Mouse (Mus musculus): ENCODE results near the gene Gm10282. TPM values are rescaled to one million over a fixed set of nuclear protein-coding genes. Genes with fewer than 3 reads are reported as not detected.
A peak's percentile ranks its signal among the peaks of the same experiment; 100 is the strongest.

Gm10282 gene
- total RNA-seq, 2 experiments from 2014 or later: 18.5 to 18.7 TPM

- DNase-seq: no peak
Observed at GRCm38 (mm10) chr8:72324036-72324706, 19.1 kb upstream of the Gm10282 start.

- no peak for DNase-seq
Observed at GRCm38 (mm10) chr8:72323131-72323725, 18.2 kb upstream of the Gm10282 start.

GRCm38 (mm10) chr8:72322471-72322889 lies 17.4 kb upstream of the Gm10282 start:
- peak; percentile 75 for DNase-seq

- DNase-seq: no peak
Observed at GRCm38 (mm10) chr8:72321635-72322441, 16.8 kb upstream of the Gm10282 start.

GRCm38 (mm10) chr8:72320803-72321583 lies 15.9 kb upstream of the Gm10282 start:
- no peak for DNase-seq

- DNase-seq: peak; percentile 60
Observed at GRCm38 (mm10) chr8:72319921-72320802, 15.1 kb upstream of the Gm10282 start.

DNA sequence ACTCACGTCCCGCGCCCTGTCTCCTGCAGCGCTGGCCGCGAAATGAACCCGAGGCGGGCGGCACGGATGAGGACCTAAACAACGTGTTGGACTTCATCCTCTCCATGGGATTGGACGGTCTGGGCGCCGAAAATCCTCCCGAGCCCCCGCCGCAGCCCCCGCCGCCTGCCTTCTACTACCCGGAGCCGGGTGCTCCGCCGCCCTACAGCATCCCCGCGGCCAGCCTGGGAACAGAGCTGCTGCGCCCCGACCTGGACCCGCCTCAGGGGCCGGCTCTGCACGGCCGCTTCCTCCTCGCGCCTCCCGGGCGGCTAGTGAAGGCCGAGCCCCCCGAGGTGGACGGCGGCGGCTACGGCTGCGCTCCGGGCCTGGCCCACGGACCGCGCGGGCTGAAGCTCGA lies 14.3 kb upstream of the Gm10282 start:
- DNase-seq: no peak

- DNase-seq: peak; percentile 99
Observed at GRCm38 (mm10) chr8:72318801-72319322, 13.8 kb upstream of the Gm10282 start, which contains the start of gene Klf2. TSS of gene Klf2 (plus strand) at chr8:72319033.

DNA sequence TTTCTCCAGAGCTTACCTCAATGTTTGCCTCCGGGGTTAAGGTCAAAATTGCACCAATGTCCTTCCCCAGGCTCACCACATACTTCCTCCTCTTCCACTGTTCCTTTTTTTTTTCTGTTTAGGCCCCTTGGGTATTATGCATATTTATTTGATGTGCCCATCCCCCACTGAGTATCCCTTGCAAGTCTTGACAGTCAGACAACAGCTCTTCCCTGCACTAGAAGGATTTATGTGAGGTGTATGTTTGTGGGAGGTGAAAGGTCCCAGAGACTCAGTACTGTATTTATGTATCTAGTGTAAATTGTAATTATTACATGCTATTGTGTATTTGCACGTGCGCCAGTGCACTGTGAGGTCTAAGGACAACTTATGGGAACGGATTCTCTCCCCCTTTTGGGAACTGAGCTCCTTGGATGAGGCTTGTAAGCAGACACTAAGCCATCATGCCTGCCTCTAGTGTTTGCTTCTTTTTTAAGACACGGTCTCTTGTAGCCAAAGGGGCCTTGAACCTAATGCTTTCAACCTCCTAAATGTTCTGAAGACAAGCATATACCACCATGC lies 12.8 kb upstream of the Gm10282 start:
- no peak for DNase-seq

- no peak for DNase-seq
Observed at GRCm38 (mm10) chr8:72316053-72316695, 11.1 kb upstream of the Gm10282 start.

- no peak for DNase-seq
Observed at GRCm38 (mm10) chr8:72312926-72313518, 8.0 kb upstream of the Gm10282 start.

DNA sequence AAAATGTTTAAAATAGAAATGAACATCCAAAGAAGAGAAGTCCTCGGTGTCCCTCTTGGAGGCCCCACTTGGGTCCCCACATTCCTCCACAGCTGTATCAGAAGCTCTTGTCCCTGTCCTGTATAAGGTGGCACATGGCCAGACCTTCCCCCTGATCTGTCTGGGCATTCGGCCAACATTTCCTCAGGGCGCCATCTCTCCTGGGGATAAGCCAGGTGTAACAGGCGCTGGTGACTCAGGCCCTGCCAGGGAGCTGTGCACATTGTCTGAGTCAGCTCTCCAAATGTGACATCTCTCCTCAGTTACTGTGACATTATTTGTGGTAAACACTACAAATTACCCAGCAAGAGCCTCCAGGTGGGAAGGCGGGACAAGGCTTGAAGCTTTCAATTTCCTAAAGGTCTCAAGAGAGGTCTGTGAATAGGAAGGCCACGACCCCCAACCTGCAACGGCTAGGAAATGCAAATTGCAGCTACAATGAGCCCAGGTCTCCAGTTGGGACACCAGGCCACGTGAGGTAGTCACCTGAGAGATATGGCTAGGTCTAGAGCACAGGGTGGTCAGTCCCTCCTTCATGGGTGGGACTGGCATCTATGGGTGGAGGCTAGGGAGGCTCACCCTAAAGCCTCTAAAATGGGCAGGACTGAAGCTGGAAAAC lies 5.9 kb upstream of the Gm10282 start:
- DNase-seq: peak; percentile 88

GRCm38 (mm10) chr8:72308276-72308675 lies 3.2 kb upstream of the Gm10282 start:
- DNase-seq: peak; percentile 54

DNA sequence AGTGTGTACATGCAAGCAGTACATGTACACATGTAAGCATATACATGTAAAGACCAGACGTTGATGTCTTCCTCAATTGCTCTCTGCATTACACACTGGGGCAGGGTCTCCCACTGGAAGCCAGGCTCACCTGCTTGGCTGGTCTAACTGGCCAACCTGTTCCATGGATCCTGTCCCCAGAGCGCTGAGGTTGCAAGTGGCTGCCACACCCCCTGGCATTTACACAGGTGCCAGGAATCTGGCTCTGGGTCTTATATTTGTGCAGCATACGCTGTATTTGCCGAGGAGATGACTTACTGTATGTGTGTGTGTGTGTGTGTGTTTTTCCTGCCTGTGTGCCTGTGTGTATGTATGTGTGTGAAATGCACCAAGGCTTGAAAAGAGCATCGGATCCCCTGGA lies 1.9 kb upstream of the Gm10282 start:
- DNase-seq: no peak

- peak; percentile 82 for DNase-seq
Observed at GRCm38 (mm10) chr8:72303633-72304032, 1.4 kb downstream of the Gm10282 start.

DNA sequence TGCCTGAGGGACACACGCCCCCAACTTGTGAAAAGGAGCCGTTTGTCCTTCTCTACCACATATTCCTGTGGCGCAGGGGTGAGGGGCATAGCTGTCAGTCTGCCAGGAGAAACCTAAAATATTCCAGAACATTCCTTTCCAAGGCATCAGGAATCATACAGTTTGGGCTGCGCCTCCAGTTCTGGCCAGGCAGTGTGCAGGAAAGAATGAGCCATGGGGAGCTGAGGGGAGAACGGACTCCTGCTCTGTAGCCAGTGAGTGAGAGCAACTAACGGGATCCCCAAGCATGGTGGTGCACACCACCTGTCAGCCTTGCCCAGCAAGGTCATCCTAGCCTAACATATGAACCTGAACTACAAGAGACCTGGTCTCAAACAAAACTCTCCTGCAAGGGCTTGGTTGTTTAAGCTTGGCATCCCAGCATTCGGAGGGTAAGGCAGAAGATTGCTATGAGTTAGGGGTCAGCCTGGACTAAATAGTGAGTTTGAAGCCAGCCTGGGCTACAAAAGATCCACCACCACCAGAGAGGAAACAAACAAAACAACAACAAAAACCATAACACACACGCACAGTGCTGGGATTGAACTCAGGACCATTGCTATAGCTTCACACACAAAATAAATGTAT lies 2.0 kb downstream of the Gm10282 start:
- DNase-seq: peak; percentile 31

DNA sequence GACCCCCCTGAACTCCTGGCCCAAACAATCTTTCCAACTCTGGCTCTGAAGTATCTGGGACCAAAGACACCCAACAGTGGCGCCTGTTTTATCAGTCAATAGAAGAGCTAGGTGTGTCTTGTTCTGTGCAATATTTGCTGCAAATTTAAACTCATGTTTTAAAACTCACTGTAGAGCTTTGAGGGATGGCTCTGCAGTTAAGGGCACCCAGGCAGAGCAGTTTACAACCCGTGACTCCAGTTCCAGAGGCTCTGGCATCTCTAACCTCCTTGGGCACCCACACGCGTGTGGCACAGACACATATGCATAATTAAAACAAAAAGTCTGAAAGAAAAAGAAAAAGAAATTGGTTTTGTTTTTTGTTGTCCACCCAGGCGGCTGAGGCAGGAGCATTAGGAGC lies 3.6 kb downstream of the Gm10282 start:
- DNase-seq: no peak

DNA sequence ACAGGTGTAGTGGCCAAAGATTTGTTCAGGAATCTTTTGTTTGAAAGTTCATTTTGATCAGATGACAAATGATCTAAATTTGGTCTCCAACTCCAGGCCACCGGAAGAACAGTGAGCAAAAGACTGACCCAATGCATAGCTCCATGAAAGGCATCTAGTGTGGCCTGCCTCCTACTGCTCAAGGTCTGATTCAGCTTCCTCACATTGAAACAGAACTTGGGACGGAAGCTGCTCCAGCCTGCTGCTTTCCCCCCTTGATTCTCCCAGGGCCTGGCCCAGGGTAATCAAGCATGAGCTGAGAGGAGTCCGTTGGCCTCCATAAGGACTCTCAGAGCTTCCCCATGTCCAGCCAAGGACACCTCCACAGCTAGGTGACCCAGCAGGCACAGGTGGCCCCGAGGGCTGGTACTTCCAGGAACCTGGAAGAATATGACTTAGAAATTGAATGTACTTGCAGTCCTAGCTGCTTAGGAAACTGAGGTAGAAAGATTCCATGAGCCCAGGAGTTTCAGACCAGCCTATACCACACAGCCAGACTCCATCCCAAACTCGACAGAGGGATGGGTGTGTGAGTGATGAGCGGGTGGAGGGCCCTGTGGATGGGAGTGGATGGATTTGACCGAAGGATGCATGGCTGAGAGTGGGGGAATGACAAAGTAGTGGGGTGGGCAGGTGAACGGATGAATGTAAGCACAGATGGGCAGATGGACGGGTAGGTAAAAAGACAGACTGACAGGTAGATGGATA lies 4.2 kb downstream of the Gm10282 start:
- no peak for DNase-seq
